Mouse (Mus musculus) embryo, embryonic 11.5 days (tissue): ENCODE measurements around the gene Mapk3.

Source experiments
- DNase-seq: peaks from one replicate; pipeline ENCODE4 v3.0.0-alpha.2; 2012; ENCODE audit warnings: low read depth, low spot score

Mapk3 gene

GRCm38 (mm10) chr7:126782693-126783092 lies 23.3 kb downstream of the Mapk3 start:
- DNase-seq: no peak

DNA sequence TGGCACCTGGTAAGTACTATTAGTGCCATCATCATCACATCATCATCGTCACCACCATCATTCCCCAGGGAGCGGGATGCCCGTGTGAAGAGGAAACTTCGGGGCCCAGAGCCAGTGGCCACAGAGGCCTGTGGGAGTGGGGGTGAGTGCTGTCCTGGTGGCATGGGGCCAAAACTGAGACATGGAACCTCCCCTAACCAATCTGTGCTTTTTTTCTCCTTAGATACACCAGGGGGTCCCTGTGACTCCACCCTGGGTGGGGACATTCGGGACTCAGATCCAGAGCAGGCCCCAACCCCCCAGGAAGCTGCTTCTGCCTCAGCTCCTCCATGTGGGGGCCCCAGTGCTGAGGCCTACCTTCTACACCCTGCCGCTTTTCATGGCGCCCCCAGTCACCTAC lies 25.1 kb downstream of the Mapk3 start:
- DNase-seq: no peak

DNA sequence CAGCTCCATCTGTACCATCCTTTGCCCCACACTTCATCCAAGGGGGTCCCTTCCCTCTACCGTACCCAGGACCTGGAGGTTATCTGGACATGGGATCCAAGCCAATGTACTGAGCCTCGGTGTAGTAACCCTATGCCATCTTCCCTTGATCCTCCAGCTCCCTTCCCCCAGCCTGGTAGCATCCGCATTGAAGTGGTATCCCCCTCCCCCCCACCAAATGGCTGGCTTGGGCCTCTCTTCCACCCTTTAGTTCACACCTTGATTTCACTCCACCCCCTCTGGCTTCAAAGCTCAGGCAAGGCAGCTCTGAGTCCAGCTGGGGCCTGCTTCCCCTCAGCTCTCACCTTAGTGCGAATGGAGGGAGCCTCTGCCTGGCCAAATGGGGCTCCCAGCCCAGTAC lies 25.7 kb downstream of the Mapk3 start:
- DNase-seq: no peak

GRCm38 (mm10) chr7:126786142-126786541 lies 26.7 kb downstream of the Mapk3 start:
- no peak for DNase-seq

- no peak for DNase-seq
These were observed 29.7 kb downstream of the Mapk3 start for GRCm38 (mm10) chr7:126789141-126789540.

- DNase-seq: peak; percentile 96
These were observed 32.7 kb downstream of the Mapk3 start, which contains the start of gene Ppp4c for GRCm38 (mm10) chr7:126791851-126792720. Ppp4c (minus strand) TSS chr7:126792496.

DNA sequence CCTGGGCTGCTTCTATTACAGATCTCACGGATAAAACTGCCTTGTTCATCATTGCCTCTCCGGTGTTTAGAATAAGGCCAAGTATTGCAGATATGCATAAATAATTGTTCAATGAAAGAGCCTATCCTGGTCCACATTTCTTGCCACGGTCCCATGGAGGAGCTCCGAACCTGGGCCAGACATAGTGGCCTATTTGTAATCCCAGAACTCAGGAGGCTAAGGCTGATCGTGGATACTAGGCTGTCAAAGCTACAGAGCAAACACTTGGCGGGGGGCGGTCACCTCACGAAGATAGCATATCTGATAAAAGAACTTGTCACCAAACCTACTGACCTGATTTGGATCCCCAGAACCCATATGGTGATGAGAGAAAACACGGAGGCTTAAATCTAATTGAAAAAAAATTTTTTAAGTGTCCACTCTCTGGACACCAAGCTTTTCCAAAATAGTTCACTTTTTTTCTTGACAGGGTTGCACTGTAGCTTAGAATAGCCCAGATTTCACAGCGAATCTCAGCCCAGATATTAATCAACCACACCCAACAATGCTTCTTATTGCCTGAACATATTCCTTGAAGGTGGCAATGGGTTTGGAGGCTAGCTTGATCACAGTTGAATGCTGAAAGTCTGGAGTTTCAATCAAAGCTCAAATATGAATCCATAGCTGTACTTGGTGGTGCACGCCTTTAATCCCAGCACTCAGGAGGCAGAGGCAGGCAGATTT lies 33.5 kb downstream of the Mapk3 start:
- no peak for DNase-seq

GRCm38 (mm10) chr7:126793456-126794270 lies 34.3 kb downstream of the Mapk3 start:
- no peak for DNase-seq

GRCm38 (mm10) chr7:126794271-126794605 lies 34.8 kb downstream of the Mapk3 start:
- DNase-seq: no peak

- no peak for DNase-seq
These were observed 36.3 kb downstream of the Mapk3 start for GRCm38 (mm10) chr7:126795387-126796317.

GRCm38 (mm10) chr7:126796350-126796932 lies 37.0 kb downstream of the Mapk3 start:
- no peak for DNase-seq

GRCm38 (mm10) chr7:126797411-126798126 lies 38.2 kb downstream of the Mapk3 start, which contains the start of gene Fam57b:
Fam57b (plus strand) TSS chr7:126797668.
- no peak for DNase-seq

- DNase-seq: no peak
These were observed 39.0 kb downstream of the Mapk3 start for GRCm38 (mm10) chr7:126798127-126799049.

- peak; percentile 95 for DNase-seq
These were observed 39.7 kb downstream of the Mapk3 start for GRCm38 (mm10) chr7:126799050-126799467.

DNA sequence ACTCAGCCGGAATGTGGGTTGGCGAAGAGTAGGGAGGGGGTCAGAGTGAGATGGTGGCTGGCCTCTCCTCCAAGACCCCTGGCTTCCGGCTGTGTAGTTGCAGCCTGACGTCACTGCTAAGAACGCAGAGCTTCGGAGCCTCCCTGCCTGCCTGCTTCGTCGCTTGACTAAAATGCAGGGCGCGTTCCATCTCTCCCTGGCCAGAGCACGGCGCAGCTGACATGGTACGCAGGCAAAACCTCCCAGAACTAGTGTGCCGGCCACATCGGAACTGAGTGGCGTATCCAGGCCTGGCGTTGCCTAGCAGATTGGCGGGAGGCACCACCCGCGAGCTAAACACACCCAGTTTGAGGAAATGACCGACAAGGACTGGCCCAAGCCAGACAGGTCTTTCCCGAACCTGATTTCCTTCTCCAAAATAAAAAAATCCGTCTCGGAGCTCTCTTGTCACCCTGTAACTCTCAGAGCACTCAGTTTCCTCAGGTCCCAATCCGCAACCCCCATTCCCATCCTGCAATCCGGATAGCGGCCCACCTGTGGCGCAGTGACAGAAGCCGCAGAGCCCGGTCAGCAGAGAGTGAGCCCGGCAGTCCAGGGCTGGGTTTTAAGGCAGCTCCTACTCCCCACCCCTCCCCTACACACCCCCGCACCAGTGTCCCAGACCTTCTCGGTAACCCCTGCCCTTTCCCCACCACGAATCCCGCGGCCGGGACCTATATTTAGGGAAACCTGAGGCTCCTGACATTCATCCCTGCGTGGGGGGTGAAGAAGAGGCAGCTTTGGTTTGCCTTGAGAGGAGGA lies 40.3 kb downstream of the Mapk3 start:
- DNase-seq: peak; percentile 81

- DNase-seq: no peak
These were observed 41.1 kb downstream of the Mapk3 start for GRCm38 (mm10) chr7:126800269-126801056.

- no peak for DNase-seq
These were observed 41.6 kb downstream of the Mapk3 start for GRCm38 (mm10) chr7:126801057-126801422.
